ENCODE assay signal across 26 mouse cellular contexts in genomic region chr5:126369436-126369835, GRCm38 (mm10).
"Had no signal": no experiment of that assay in that cellular context is flagged by ENCODE, and none has a peak within 500 bp of the region (broad histone marks: within the 10 kb centered on the region; RNA-seq: fewer than 3 reads in every experiment).

No protein-coding gene starts in this region.

- H3K4me2 ChIP-seq: embryonic facial prominence, embryonic 12.5 days; embryonic facial prominence, embryonic 13.5 days; embryonic facial prominence, embryonic 15.5 days; forebrain, embryonic 12.5 days; forebrain, embryonic 13.5 days; forebrain, embryonic 15.5 days had no signal

- H3K4me3 ChIP-seq: embryonic facial prominence, embryonic 10.5 days; embryonic facial prominence, embryonic 12.5 days; embryonic facial prominence, embryonic 13.5 days; embryonic facial prominence, embryonic 15.5 days; erythroblast, embryonic 14.5 days; forebrain, embryonic 10.5 days; forebrain, embryonic 12.5 days; forebrain, embryonic 13.5 days; forebrain, embryonic 15.5 days; gastrocnemius, adult 2 months; heart, adult 2 months; heart, embryonic 10.5 days had no signal

- H3K9me3 ChIP-seq: embryonic facial prominence, embryonic 10.5 days; embryonic facial prominence, embryonic 12.5 days; embryonic facial prominence, embryonic 13.5 days; embryonic facial prominence, embryonic 15.5 days; forebrain, embryonic 10.5 days; forebrain, embryonic 12.5 days; forebrain, embryonic 13.5 days; forebrain, embryonic 15.5 days; heart, embryonic 10.5 days had no signal

- H3K9ac ChIP-seq: embryonic facial prominence, embryonic 12.5 days; embryonic facial prominence, embryonic 13.5 days; embryonic facial prominence, embryonic 15.5 days; forebrain, embryonic 12.5 days; forebrain, embryonic 13.5 days; forebrain, embryonic 15.5 days; forebrain, postnatal 0 days had no signal

- DNase-seq: cerebellum, postnatal 10 days; cerebellum, postnatal 14 days; cerebellum, postnatal 25 days; cerebellum, postnatal 36 days; embryo, embryonic 11 days; forebrain, postnatal 0 days; gastrocnemius, adult 2 months; gastrocnemius, postnatal 10 days; gastrocnemius, postnatal 14 days; gastrocnemius, postnatal 25 days; gastrocnemius, postnatal 36 days; heart, adult 11 months; heart, adult 18-20 months; heart, adult 2 months had no signal

- H3K27ac ChIP-seq: embryonic facial prominence, embryonic 10.5 days; embryonic facial prominence, embryonic 12.5 days; embryonic facial prominence, embryonic 13.5 days; embryonic facial prominence, embryonic 15.5 days; forebrain, embryonic 10.5 days; forebrain, embryonic 12.5 days; forebrain, embryonic 13.5 days; forebrain, embryonic 15.5 days; gastrocnemius, adult 2 months; heart, adult 2 months; heart, embryonic 10.5 days had no signal

- H3K27me3 ChIP-seq: embryonic facial prominence, embryonic 12.5 days; embryonic facial prominence, embryonic 13.5 days; embryonic facial prominence, embryonic 15.5 days; forebrain, embryonic 12.5 days; forebrain, embryonic 13.5 days; forebrain, embryonic 15.5 days had no signal

- H3K4me1 ChIP-seq: embryonic facial prominence, embryonic 10.5 days; embryonic facial prominence, embryonic 12.5 days; embryonic facial prominence, embryonic 13.5 days; embryonic facial prominence, embryonic 15.5 days; forebrain, embryonic 10.5 days; forebrain, embryonic 12.5 days; forebrain, embryonic 13.5 days; forebrain, embryonic 15.5 days; heart, embryonic 10.5 days had no signal

- ATAC-seq: forebrain, embryonic 13.5 days; forebrain, embryonic 14.5 days; forebrain, embryonic 15.5 days; forebrain, embryonic 16.5 days; forebrain, postnatal 0 days had no signal

- H3K36me3 ChIP-seq: embryonic facial prominence, embryonic 10.5 days; embryonic facial prominence, embryonic 12.5 days; embryonic facial prominence, embryonic 13.5 days; embryonic facial prominence, embryonic 15.5 days; forebrain, embryonic 10.5 days; forebrain, embryonic 12.5 days; forebrain, embryonic 15.5 days; heart, embryonic 10.5 days had no signal
